Mouse (Mus musculus): ENCODE results near the gene Dennd4a. TPM values are rescaled to one million over a fixed set of nuclear protein-coding genes. Genes with fewer than 3 reads are reported as not detected.

Gene Dennd4a
- polyA plus RNA-seq, 1 experiment, result 10.5 TPM

GRCm38 (mm10) chr9:64790673-64791660, 20.2 kb upstream of the Dennd4a start:
- no peak for DNase-seq (ENCODE audit: low spot score)

DNA sequence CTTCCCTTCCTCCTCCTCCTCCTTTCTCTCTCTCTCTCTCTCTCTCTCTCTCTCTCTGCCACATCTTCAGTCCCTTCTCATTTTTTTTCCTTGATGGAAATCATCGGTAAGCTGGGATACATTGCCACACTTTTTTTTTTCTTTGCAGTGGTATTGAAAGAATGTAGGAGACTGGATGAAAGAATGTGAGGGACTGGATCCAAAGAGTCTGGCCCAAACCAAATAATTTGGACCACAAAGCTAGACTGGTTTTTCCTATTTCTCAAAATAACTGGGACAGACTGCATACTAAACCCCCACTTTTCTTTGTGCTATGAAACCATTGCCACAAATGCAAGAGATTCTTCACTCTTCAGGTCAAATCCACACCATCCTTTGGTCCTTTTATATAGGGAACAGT, 19.5 kb upstream of the Dennd4a start:
- no peak for DNase-seq (ENCODE audit: low spot score)

- no peak for DNase-seq (ENCODE audit: low spot score)
Measured at GRCm38 (mm10) chr9:64792379-64793274, 18.5 kb upstream of the Dennd4a start.

- DNase-seq (ENCODE audit: low spot score), result no peak
Measured at GRCm38 (mm10) chr9:64793275-64793590, 17.9 kb upstream of the Dennd4a start.

- no peak for DNase-seq (ENCODE audit: low spot score)
Measured at GRCm38 (mm10) chr9:64793794-64794193, 17.3 kb upstream of the Dennd4a start.

GRCm38 (mm10) chr9:64794448-64795420, 16.4 kb upstream of the Dennd4a start:
- no peak for DNase-seq (ENCODE audit: low spot score)

GRCm38 (mm10) chr9:64795846-64796615, 15.1 kb upstream of the Dennd4a start:
- no peak for DNase-seq (ENCODE audit: low spot score)

- DNase-seq (ENCODE audit: low spot score), result no peak
Measured at GRCm38 (mm10) chr9:64797392-64797791, 13.7 kb upstream of the Dennd4a start.

GRCm38 (mm10) chr9:64798099-64798498, 13.0 kb upstream of the Dennd4a start:
- no peak for DNase-seq (ENCODE audit: low spot score)

DNA sequence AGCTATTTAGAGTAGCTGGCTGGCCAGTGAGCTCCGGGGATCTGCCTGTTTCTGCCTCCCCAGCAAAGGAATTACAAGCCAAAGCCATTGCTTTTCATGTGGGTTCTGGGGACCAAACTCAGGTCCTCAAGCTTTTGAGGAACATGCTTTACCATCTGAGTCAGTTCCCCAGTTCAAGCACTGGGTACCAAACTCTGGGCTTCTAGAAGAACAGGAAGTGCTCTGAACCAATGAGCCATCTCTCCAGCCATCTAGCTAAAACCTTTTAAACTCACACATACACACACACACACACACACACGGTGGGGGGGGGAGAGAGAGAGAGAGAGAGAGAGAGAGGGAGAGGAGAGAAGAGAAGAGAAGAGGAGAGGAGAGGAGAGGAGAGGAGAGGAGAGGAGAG, 12.3 kb upstream of the Dennd4a start:
- no peak for DNase-seq (ENCODE audit: low spot score)

DNA sequence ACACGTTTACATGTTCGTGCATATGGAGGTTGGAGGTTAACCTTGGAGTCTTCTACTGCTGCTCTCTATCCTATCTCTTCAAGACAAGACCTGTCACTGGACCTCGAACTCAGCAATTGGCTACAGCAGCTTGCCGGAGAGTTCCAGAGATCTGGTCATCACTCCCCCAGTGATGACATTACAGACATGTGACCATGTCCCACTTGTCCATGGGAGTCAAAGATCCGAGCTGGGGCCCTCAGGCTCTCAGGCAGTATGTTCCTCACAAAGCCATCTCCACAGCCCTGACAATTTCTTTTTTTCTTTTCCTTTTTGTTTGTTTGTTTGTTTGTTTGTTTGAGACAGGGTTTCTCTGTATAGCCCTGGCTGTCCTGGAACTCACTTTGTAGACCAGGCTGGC, 11.6 kb upstream of the Dennd4a start:
- DNase-seq (ENCODE audit: low spot score), result no peak

- no peak for DNase-seq (ENCODE audit: low spot score)
Measured at GRCm38 (mm10) chr9:64802561-64802960, 8.6 kb upstream of the Dennd4a start.

DNA sequence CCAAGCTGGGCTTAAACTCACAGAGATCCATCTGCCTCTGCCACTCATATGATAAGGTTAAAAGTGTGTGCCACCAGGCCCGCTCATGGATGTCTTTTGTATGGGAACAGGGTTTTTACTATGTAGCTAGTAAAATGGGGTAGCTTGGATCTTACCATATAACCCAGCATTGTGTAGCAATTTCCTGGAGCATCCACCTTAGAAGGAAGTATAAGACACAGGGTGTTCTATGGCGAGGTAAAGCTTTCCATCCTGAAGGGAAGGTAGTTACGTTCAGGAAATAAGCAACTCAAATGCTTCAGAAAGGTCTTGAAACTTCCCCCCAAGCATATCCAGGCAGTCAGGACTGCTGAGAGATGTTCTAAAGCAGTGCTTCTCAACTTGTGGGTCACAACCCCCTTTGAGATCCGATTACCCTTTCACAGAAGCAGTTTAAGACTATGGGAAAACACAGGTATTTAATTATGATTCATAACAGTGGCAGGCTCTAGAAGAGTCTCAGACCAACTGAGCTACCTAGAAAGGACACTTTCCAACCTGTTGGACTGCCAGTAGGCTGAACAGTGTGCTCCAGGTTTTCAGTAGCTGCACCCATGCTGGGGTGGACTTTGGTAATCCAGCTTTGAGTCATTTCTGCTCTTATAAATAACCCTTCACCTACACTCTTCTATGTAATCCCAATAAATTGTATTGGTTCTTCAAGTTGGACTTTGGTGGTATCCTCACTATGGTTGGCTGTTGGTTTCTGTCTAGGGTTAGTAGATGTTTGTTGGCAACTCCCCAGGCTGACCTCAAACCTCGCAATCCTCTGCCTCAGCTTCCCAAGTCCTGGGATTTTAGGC, 7.5 kb upstream of the Dennd4a start:
- DNase-seq (ENCODE audit: low spot score), result no peak

GRCm38 (mm10) chr9:64805875-64806274, 5.3 kb upstream of the Dennd4a start:
- no peak for DNase-seq (ENCODE audit: low spot score)

DNA sequence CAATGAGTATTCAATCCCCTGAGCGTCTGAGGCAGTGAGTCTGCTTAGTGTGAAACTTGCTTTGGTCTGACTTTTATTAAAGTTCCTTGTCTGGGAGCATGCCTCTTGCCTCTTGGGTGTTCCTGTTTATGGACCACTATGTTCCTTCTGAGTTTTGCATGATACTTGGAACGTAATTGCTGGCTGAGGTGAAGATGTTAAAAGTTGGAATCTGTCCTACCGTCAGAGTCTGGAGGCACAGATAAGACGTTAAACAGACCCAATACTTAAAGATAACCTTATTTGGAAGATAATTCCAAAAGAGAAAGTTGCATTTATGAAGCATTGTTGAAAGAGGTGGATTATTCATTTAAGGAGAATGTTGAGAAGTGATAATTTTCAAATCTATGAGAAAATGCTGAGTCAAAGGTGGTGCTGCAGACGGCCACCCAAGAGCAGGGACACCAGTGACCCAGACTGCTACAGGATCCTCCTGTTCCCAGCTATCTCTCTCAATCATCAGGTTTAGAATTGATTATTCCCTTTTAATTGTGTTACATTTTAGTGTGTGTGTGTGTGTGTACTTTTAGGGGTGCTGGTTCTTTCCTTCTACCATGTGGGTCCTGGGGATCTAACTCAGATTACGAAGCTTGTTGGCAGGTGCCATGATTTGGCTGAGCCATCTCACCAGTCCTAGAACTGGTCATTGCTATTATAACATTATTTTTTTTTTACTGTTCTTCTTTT, 4.6 kb upstream of the Dennd4a start:
- no peak for DNase-seq (ENCODE audit: low spot score)

DNA sequence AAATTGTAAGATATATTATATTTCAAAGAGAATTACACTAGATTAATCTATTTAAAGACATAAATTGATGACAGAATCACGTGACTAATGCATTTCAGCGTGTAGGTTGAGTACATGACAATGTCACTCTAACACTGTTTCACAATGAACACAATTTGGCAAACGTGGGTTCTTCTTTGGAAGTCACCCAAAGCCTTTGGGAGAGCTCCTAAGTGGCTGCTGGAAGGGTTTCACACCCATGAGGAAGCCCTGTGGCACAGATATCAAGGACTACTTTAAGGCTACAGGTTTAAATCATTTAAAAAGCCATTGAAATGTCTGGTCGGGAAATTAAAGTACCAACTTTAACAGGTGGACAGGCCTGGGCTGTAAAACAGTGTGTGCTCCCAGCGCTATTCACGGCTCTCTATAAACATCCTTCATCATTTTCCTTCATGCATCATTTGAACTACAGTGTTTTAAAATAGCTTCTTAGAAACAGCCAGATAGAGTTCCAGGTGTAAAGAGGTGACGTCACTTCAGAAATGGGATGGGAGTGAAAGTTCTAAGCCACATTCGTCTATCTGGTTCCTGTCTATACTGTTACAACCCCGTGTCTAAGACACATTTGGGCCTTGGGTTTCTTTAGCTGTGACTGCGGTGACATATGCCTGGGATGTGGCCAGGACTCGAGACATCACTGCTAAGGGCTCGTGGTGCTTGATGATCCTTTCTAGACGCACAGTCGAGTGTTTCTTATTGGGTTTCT, 3.9 kb upstream of the Dennd4a start:
- no peak for DNase-seq (ENCODE audit: low spot score)

GRCm38 (mm10) chr9:64809851-64810250, 1.3 kb upstream of the Dennd4a start:
- no peak for DNase-seq (ENCODE audit: low spot score)

Data from urinary bladder, adult 2 months (tissue).